In genomic region chr8:110478576-110478975, GRCm38 (mm10) we compare ENCODE assay signal across 9 mouse cellular contexts.
DNase-seq lines count a peak whose midpoint lies in the region; ATAC-seq lines count a peak whose summit lies in the region.
"Had no signal": no experiment of that assay in that cellular context is flagged by ENCODE, and none has a peak within 500 bp of the region (broad histone marks: within the 10 kb centered on the region; RNA-seq: fewer than 3 reads in every experiment).

No protein-coding gene starts in this region.

- 0 out of 2 replicates have a peak, but pooled peaks cover 5% of the 10 kb centered on the region for H3K4me1 ChIP-seq in limb, embryonic 11.5 days (ENCODE audit: control insufficient read depth, insufficient read depth, low read length)
- H3K4me1 ChIP-seq in limb, embryonic 10.5 days = peaks cover 21% of the 10 kb centered on the region

- peak; percentile 51 for DNase-seq in limb, embryonic 11.5 days (ENCODE audit: low spot score)
- no peak for DNase-seq in limb, embryonic 10.5 days (ENCODE audit: low spot score)
- peak; percentile 53 for DNase-seq in R1 (ENCODE audit: low read depth, low spot score)
- peak; percentile 72 to 78 for DNase-seq in cerebellum, postnatal 25 days
- DNase-seq in kidney, postnatal 14 days = peak; percentile 29
- peak; percentile 70 to 74 for DNase-seq in right cerebral cortex, adult 2 months (ENCODE audit: low spot score in 2 of 2)
- DNase-seq in natural killer cell, adult 2 months (ENCODE audit: low spot score in 2 of 2) = no peak
- DNase-seq in spleen, adult 12 weeks (ENCODE audit: low spot score) = no peak

- ATAC-seq in limb, embryonic 11.5 days (ENCODE audit: insufficient number of reproducible peaks, low FRiP score, low TSS enrichment, low read depth) = no peak

- H3K4me3 ChIP-seq in limb, embryonic 11.5 days (ENCODE audit: low read depth, low read length) = no peak overlapping the region
- H3K4me3 ChIP-seq in limb, embryonic 10.5 days = no peak overlapping the region
- H3K4me3 ChIP-seq: neural tube, embryonic 12.5 days had no signal

- H3K4me2 ChIP-seq in limb, embryonic 11.5 days (ENCODE audit: low read depth, severe bottlenecking) = no peak overlapping the region
- H3K4me2 ChIP-seq: neural tube, embryonic 12.5 days had no signal

- WGBS in limb, embryonic 11.5 days = 39% methylated on average over 6 of the region's 6 CpGs
- 39% methylated on average over 6 of the region's 6 CpGs for WGBS in limb, embryonic 10.5 days

- no peak overlapping the region for H3K27ac ChIP-seq in limb, embryonic 11.5 days (replicated peaks; ENCODE audit: low read depth, low read length)
- no peak overlapping the region for H3K27ac ChIP-seq in limb, embryonic 10.5 days
- H3K27ac ChIP-seq: neural tube, embryonic 12.5 days had no signal

- no peak overlapping the region for H3K9ac ChIP-seq in limb, embryonic 11.5 days (ENCODE audit: low read length)
- H3K9ac ChIP-seq: neural tube, embryonic 12.5 days had no signal

- H3K36me3 ChIP-seq in limb, embryonic 11.5 days (ENCODE audit: control insufficient read depth, insufficient read depth, low read length) = no peaks in the 10 kb centered on the region
- no peaks in the 10 kb centered on the region for H3K36me3 ChIP-seq in limb, embryonic 10.5 days
- H3K36me3 ChIP-seq: neural tube, embryonic 12.5 days had no signal

- no peaks in the 10 kb centered on the region for H3K9me3 ChIP-seq in limb, embryonic 11.5 days (ENCODE audit: control insufficient read depth, low read length)
- no peaks in the 10 kb centered on the region for H3K9me3 ChIP-seq in limb, embryonic 10.5 days (replicated peaks)
- H3K9me3 ChIP-seq: neural tube, embryonic 12.5 days had no signal

- H3K27me3 ChIP-seq in limb, embryonic 11.5 days (ENCODE audit: control insufficient read depth, insufficient read depth, low read length) = no peaks in the 10 kb centered on the region
- no peaks in the 10 kb centered on the region for H3K27me3 ChIP-seq in limb, embryonic 10.5 days (ENCODE audit: low read depth, poor library complexity, severe bottlenecking)
- H3K27me3 ChIP-seq: neural tube, embryonic 12.5 days had no signal

Comparison
In these comparisons a context has a peak if more than half of its experiments do, and no peak if none do; other contexts are left out.
1. DNase-seq: peak in limb, embryonic 11.5 days (single experiment), R1 (single experiment), cerebellum, postnatal 25 days (2 of 2), kidney, postnatal 14 days (single experiment) and right cerebral cortex, adult 2 months (2 of 2); none in limb, embryonic 10.5 days (single experiment), natural killer cell, adult 2 months (0 of 2) and spleen, adult 12 weeks (single experiment).